8 mouse cellular contexts compared by ENCODE assay signal in genomic region chr3:54756058-54756457, GRCm38 (mm10). TPM values are rescaled to one million over a fixed set of nuclear protein-coding genes. Genes with fewer than 3 reads are reported as not detected.
DNase-seq lines count a peak whose midpoint lies in the region; ATAC-seq and TF ChIP-seq lines count a peak whose summit lies in the region.

No protein-coding gene starts in this region.

- peak overlapping the region; percentile 100 for H3K4me2 ChIP-seq in forebrain, embryonic 16.5 days (ENCODE audit: low read length)
- H3K4me2 ChIP-seq in neural tube, embryonic 11.5 days (ENCODE audit: low read depth): peak overlapping the region; percentile 100

- ATAC-seq in Patski: peak; percentile 36
- ATAC-seq in forebrain, embryonic 16.5 days: peak; percentile 59
- no peak; the same call in 1 of the 2 replicates for ATAC-seq in neural tube, embryonic 11.5 days (ENCODE audit: insufficient read depth, low FRiP score, low TSS enrichment)
- no peak for ATAC-seq in monocyte, adult 5-6 weeks (replicated peaks; ENCODE audit: insufficient number of reproducible peaks, low FRiP score, low TSS enrichment, poor library complexity, severe bottlenecking)

- H3K9me3 ChIP-seq in forebrain, embryonic 16.5 days (ENCODE audit: control insufficient read depth, low read length): no peaks in the 10 kb centered on the region
- H3K9me3 ChIP-seq in neural tube, embryonic 11.5 days (ENCODE audit: control insufficient read depth, low read length): no peaks in the 10 kb centered on the region

- POLR2A ChIA-PET in Patski (lab: Charles Lee): no interaction called here

- H3K9ac ChIP-seq in forebrain, embryonic 16.5 days (replicated peaks; ENCODE audit: low read depth, low read length): peak overlapping the region; percentile 68; the same call in 1 of the 2 replicates
- peak overlapping the region; percentile 97 for H3K9ac ChIP-seq in liver, adult 2 months (ENCODE audit: low read depth, low read length)
- H3K9ac ChIP-seq in neural tube, embryonic 11.5 days (ENCODE audit: low read length): peak overlapping the region; percentile 47; the same call in 1 of the 2 replicates

- CTCF ChIA-PET in Patski (lab: Charles Lee): interaction anchor here (0.6 to 0.8 kb wide), 2 partner anchors 8 to 56 kb away, joined by 3 read pairs; no protein-coding TSS in a partner anchor

- no peaks in the 10 kb centered on the region for H3K36me3 ChIP-seq in forebrain, embryonic 16.5 days (ENCODE audit: control insufficient read depth, insufficient read depth)
- no peaks in the 10 kb centered on the region for H3K36me3 ChIP-seq in kidney, adult 2 months (ENCODE audit: control insufficient read depth, insufficient read depth, low read length)
- no peaks in the 10 kb centered on the region for H3K36me3 ChIP-seq in liver, adult 2 months (ENCODE audit: control insufficient read depth, insufficient read depth, low read length)
- no peaks in the 10 kb centered on the region for H3K36me3 ChIP-seq in neural tube, embryonic 11.5 days (ENCODE audit: control insufficient read depth, insufficient read depth, low read length)

- WGBS in forebrain, embryonic 16.5 days: under 1% methylated on average over 11 of the region's 11 CpGs
- WGBS in kidney, adult 2 months: 8% methylated on average over 11 of the region's 11 CpGs
- WGBS in liver, adult 2 months: 2% methylated on average over 11 of the region's 11 CpGs
- WGBS in neural tube, embryonic 11.5 days: 2% methylated on average over 11 of the region's 11 CpGs

- in situ Hi-C loops in Patski (cut with MboI; ENCODE audit: low pct_unique_long_range_greater_than_20kb): no loop called here

- no peak for TF ChIP-seq CTCF in Patski (IDR thresholded peaks at IDR 0.05)
- no peak for TF ChIP-seq CTCF in kidney, adult 2 months (conservative IDR thresholded peaks at IDR 0.05; ENCODE audit: insufficient read depth, insufficient read length, low read depth, low read length)
- peak; percentile 26; the same call in 1 of the 2 replicates for TF ChIP-seq CTCF in liver, adult 2 months (IDR thresholded peaks at IDR 0.05; ENCODE audit: low read depth, low read length)

- H3K27me3 ChIP-seq in Patski: no peaks in the 10 kb centered on the region
- H3K27me3 ChIP-seq in forebrain, embryonic 16.5 days (replicated peaks; ENCODE audit: control insufficient read depth, insufficient read depth, low read length): peaks cover 6% of the 10 kb centered on the region; the same call in 1 of the 2 replicates
- no peaks in the 10 kb centered on the region for H3K27me3 ChIP-seq in kidney, adult 2 months (replicated peaks; ENCODE audit: control insufficient read depth, insufficient read depth, low read length)
- H3K27me3 ChIP-seq in liver, adult 2 months (ENCODE audit: control insufficient read depth, insufficient read depth, low read length): no peaks in the 10 kb centered on the region
- peaks cover 15% of the 10 kb centered on the region; the same call in 1 of the 2 replicates for H3K27me3 ChIP-seq in neural tube, embryonic 11.5 days (ENCODE audit: control insufficient read depth, insufficient read depth, low read length)

- DNase-seq in Patski (ENCODE audit: low read depth, low spot score): no peak
- DNase-seq in cerebellum, adult 18-20 months: peak; percentile 51 to 60
- peak; percentile 38 for DNase-seq in kidney, adult 2 months
- DNase-seq in liver, adult 2 months (ENCODE audit: extremely low read depth, low read depth, low spot score): peak; percentile 52
- no peak for DNase-seq in neural tube, embryonic 11.5 days (ENCODE audit: low spot score)
- no peak for DNase-seq in spleen, postnatal 4 days (ENCODE audit: low spot score in 2 of 2)

- no peak overlapping the region for H3K27ac ChIP-seq in forebrain, embryonic 16.5 days (ENCODE audit: low read length)
- no peak overlapping the region for H3K27ac ChIP-seq in kidney, adult 2 months (ENCODE audit: insufficient read depth, low read depth, low read length)
- peak overlapping the region; percentile 65 for H3K27ac ChIP-seq in liver, adult 2 months (replicated peaks; ENCODE audit: insufficient read depth, low read depth, low read length)
- H3K27ac ChIP-seq in neural tube, embryonic 11.5 days (ENCODE audit: low read depth, low read length): no peak overlapping the region

- H3K4me3 ChIP-seq in forebrain, embryonic 16.5 days (replicated peaks; ENCODE audit: low read length): peak overlapping the region; percentile 59
- peak overlapping the region; percentile 70 for H3K4me3 ChIP-seq in kidney, adult 2 months (ENCODE audit: insufficient read depth, low read depth, low read length)
- H3K4me3 ChIP-seq in liver, adult 2 months (ENCODE audit: insufficient read depth, low read depth, low read length): peak overlapping the region; percentile 96
- peak overlapping the region; percentile 59 for H3K4me3 ChIP-seq in neural tube, embryonic 11.5 days (ENCODE audit: low read depth, low read length)

- H3K4me1 ChIP-seq in forebrain, embryonic 16.5 days (replicated peaks; ENCODE audit: control insufficient read depth, insufficient read depth, low read length): peaks cover 14% of the 10 kb centered on the region
- no peaks in the 10 kb centered on the region for H3K4me1 ChIP-seq in kidney, adult 2 months (ENCODE audit: control insufficient read depth, insufficient read depth, low read length)
- H3K4me1 ChIP-seq in liver, adult 2 months (ENCODE audit: control insufficient read depth, insufficient read depth, low read length): peaks cover 16% of the 10 kb centered on the region
- H3K4me1 ChIP-seq in neural tube, embryonic 11.5 days (ENCODE audit: control insufficient read depth, insufficient read depth, low read length): peaks cover 5% of the 10 kb centered on the region; the same call in 1 of the 2 replicates

- H3K79me2 ChIP-seq in liver, adult 2 months (ENCODE audit: control insufficient read depth, insufficient read depth, low read length): peaks cover 8% of the 10 kb centered on the region

- TF ChIP-seq POLR2A in kidney, adult 2 months (IDR thresholded peaks at IDR 0.05; ENCODE audit: low read depth, low read length): no peak
- TF ChIP-seq POLR2A in liver, adult 2 months (IDR thresholded peaks at IDR 0.05; ENCODE audit: extremely low read depth, insufficient read depth, low read length): 0 out of 2 replicates have a peak, but pooled peaks have one; percentile 20

RNA-seq across cellular contexts. Expression of gene Smad9, which starts 0.7 kb away (rescaled TPM):
- 1.1 TPM for polyA plus RNA-seq in Patski (2021)
- polyA plus RNA-seq in forebrain, embryonic 16.5 days (2015; fragmentation: Nextera tagmentation; extraction: Ambion mirVana): 0.13 and 0.19 TPM in 2 replicates
- polyA plus RNA-seq in kidney, adult 2 months (2012; rRNA removed): 1.1 and 1.3 TPM in 2 replicates
- total RNA-seq in liver, adult 2 months (2014; rRNA removed): 3.8 and 7.2 TPM in 2 replicates
- 2.1 and 4.6 TPM in 2 replicates for polyA plus RNA-seq in liver, adult 2 months (2012; rRNA removed)
- polyA plus RNA-seq in neural tube, embryonic 11.5 days (2014; fragmentation: Nextera tagmentation; extraction: Ambion mirVana): 0.43 and 0.57 TPM in 2 replicates
- total RNA-seq in monocyte, adult 5-6 weeks (2017): not detected in 3 replicates

RNA-seq across cellular contexts. Expression of gene Alg5, which starts 20.7 kb away (rescaled TPM):
- 67.2 TPM for polyA plus RNA-seq in Patski (2021)
- polyA plus RNA-seq in forebrain, embryonic 16.5 days (2015; fragmentation: Nextera tagmentation; extraction: Ambion mirVana): 52.7 and 54.7 TPM in 2 replicates
- 20.1 and 22.2 TPM in 2 replicates for polyA plus RNA-seq in kidney, adult 2 months (2012; rRNA removed)
- total RNA-seq in liver, adult 2 months (2014; rRNA removed): 28.3 and 33.4 TPM in 2 replicates
- 14.8 and 17.5 TPM in 2 replicates for polyA plus RNA-seq in liver, adult 2 months (2012; rRNA removed)
- polyA plus RNA-seq in neural tube, embryonic 11.5 days (2014; fragmentation: Nextera tagmentation; extraction: Ambion mirVana): 38.4 and 38.6 TPM in 2 replicates
- total RNA-seq in monocyte, adult 5-6 weeks (2017): 45.9 to 54.5 TPM (median 53.9 TPM) in 3 replicates

RNA-seq across cellular contexts. Expression of gene Exosc8, which starts 20.9 kb away (rescaled TPM):
- 76.0 TPM for polyA plus RNA-seq in Patski (2021)
- 83.0 and 94.4 TPM in 2 replicates for polyA plus RNA-seq in forebrain, embryonic 16.5 days (2015; fragmentation: Nextera tagmentation; extraction: Ambion mirVana)
- polyA plus RNA-seq in kidney, adult 2 months (2012; rRNA removed): 10.2 and 16.7 TPM in 2 replicates
- total RNA-seq in liver, adult 2 months (2014; rRNA removed): 17.4 and 22.1 TPM in 2 replicates
- 8.0 and 10.1 TPM in 2 replicates for polyA plus RNA-seq in liver, adult 2 months (2012; rRNA removed)
- polyA plus RNA-seq in neural tube, embryonic 11.5 days (2014; fragmentation: Nextera tagmentation; extraction: Ambion mirVana): 138 and 142 TPM in 2 replicates
- total RNA-seq in monocyte, adult 5-6 weeks (2017): 85.4 to 124 TPM (median 90.1 TPM) in 3 replicates

RNA-seq across cellular contexts. Expression of gene Gm21958, which starts 41.9 kb away (rescaled TPM):
- polyA plus RNA-seq in Patski (2021): 0.56 TPM
- not detected in 2 replicates for polyA plus RNA-seq in forebrain, embryonic 16.5 days (2015; fragmentation: Nextera tagmentation; extraction: Ambion mirVana)
- not detected in 2 replicates for polyA plus RNA-seq in kidney, adult 2 months (2012; rRNA removed)
- total RNA-seq in liver, adult 2 months (2014; rRNA removed): not detected in 2 replicates
- polyA plus RNA-seq in liver, adult 2 months (2012; rRNA removed): not detected in 2 replicates
- polyA plus RNA-seq in neural tube, embryonic 11.5 days (2014; fragmentation: Nextera tagmentation; extraction: Ambion mirVana): 0.41 TPM in 1 of 2 replicates, not detected in the other
- not detected in 3 replicates for total RNA-seq in monocyte, adult 5-6 weeks (2017)

RNA-seq across cellular contexts. Expression of gene Rfxap, which starts 51.5 kb away (rescaled TPM):
- 61.7 TPM for polyA plus RNA-seq in Patski (2021)
- 34.9 and 37.6 TPM in 2 replicates for polyA plus RNA-seq in forebrain, embryonic 16.5 days (2015; fragmentation: Nextera tagmentation; extraction: Ambion mirVana)
- 13.3 and 16.7 TPM in 2 replicates for polyA plus RNA-seq in kidney, adult 2 months (2012; rRNA removed)
- total RNA-seq in liver, adult 2 months (2014; rRNA removed): 10.6 and 11.4 TPM in 2 replicates
- polyA plus RNA-seq in liver, adult 2 months (2012; rRNA removed): 10.8 and 13.1 TPM in 2 replicates
- 50.4 and 56.6 TPM in 2 replicates for polyA plus RNA-seq in neural tube, embryonic 11.5 days (2014; fragmentation: Nextera tagmentation; extraction: Ambion mirVana)
- 54.6 to 74.4 TPM (median 64.0 TPM) in 3 replicates for total RNA-seq in monocyte, adult 5-6 weeks (2017)

Comparison
In these comparisons a context has a peak if more than half of its experiments do, and no peak if none do; other contexts are left out.
1. ATAC-seq: peak in Patski (single experiment) and forebrain, embryonic 16.5 days (single experiment); none in neural tube, embryonic 11.5 days (single experiment) and monocyte, adult 5-6 weeks (single experiment).
2. DNase-seq: peak in cerebellum, adult 18-20 months (2 of 2), kidney, adult 2 months (single experiment) and liver, adult 2 months (single experiment); none in Patski (single experiment), neural tube, embryonic 11.5 days (single experiment) and spleen, postnatal 4 days (0 of 2).
3. H3K9ac ChIP-seq: peak in every context shown above with its lines; median percentile 97 in liver, adult 2 months; 68 in forebrain, embryonic 16.5 days; 47 in neural tube, embryonic 11.5 days.
4. Peak in every context shown above with its lines, with median percentiles within 50 percentile points of each other: H3K4me3 ChIP-seq.